Mouse (Mus musculus) urinary bladder, postnatal 10 days (tissue): ENCODE data around the gene Olfr641.

Source experiments
- DNase-seq: peaks from one replicate; pipeline ENCODE4 v3.0.0; 2022; ENCODE audit warnings: low spot score

Gene Olfr641

GRCm38 (mm10) chr7:104035145-104035544, at the start of gene Olfr641:
Olfr641 (plus strand) TSS chr7:104035445.
- DNase-seq: no peak

GRCm38 (mm10) chr7:103998446-103998845, 36.8 kb upstream of the Olfr641 start, which contains the start of gene Olfr638:
Olfr638 (plus strand) TSS chr7:103998746.
- no peak for DNase-seq

GRCm38 (mm10) chr7:103999124-103999523, 36.1 kb upstream of the Olfr641 start:
- no peak for DNase-seq

- DNase-seq: no peak
Measured at GRCm38 (mm10) chr7:104017203-104017602, 18.0 kb upstream of the Olfr641 start, which contains the start of gene Olfr639. Olfr639 (minus strand) TSS chr7:104017303.

GRCm38 (mm10) chr7:104018953-104019352, 16.3 kb upstream of the Olfr641 start:
- no peak for DNase-seq

GRCm38 (mm10) chr7:104021651-104022050, 13.6 kb upstream of the Olfr641 start:
- no peak for DNase-seq

- no peak for DNase-seq
Measured at GRCm38 (mm10) chr7:104025473-104025872, 9.8 kb upstream of the Olfr641 start, which contains the start of gene Olfr640. Olfr640 (minus strand) TSS chr7:104025573.

- DNase-seq: no peak
Measured at GRCm38 (mm10) chr7:104026978-104027377, 8.3 kb upstream of the Olfr641 start.

- DNase-seq: no peak
Measured at GRCm38 (mm10) chr7:104050745-104051144, 15.5 kb downstream of the Olfr641 start.

- no peak for DNase-seq
Measured at GRCm38 (mm10) chr7:104052566-104052965, 17.3 kb downstream of the Olfr641 start, which contains the start of gene Olfr642. Olfr642 (minus strand) TSS chr7:104052666.

GRCm38 (mm10) chr7:104059215-104059614, 24.0 kb downstream of the Olfr641 start:
- no peak for DNase-seq

- DNase-seq: no peak
Measured at GRCm38 (mm10) chr7:104061345-104061744, 26.1 kb downstream of the Olfr641 start, which contains the start of gene 4930516K23Rik. 4930516K23Rik (minus strand) TSS chr7:104061445.

GRCm38 (mm10) chr7:104071769-104072168, 36.5 kb downstream of the Olfr641 start, which contains the start of gene Olfr644:
Olfr644 (minus strand) TSS chr7:104071869.
- DNase-seq: no peak

- DNase-seq: no peak
Measured at GRCm38 (mm10) chr7:104085365-104085764, 50.1 kb downstream of the Olfr641 start, which contains the start of gene Olfr645. Olfr645 (minus strand) TSS chr7:104085465.
